Mouse (Mus musculus) brain, embryonic 14.5 days (tissue): ENCODE data around the gene Rps2. TPM values are rescaled to one million over a fixed set of nuclear protein-coding genes. Genes with fewer than 3 reads are reported as not detected.
"Not testable (repeated sequence)": the region's sequence is repeated elsewhere in the genome, so short reads cannot be mapped to it uniquely, and the experiment has no call there.

Experiments used
- DNase-seq: peaks from one replicate; pipeline ENCODE4 v3.0.0-alpha.2; 2011; ENCODE audit warnings: low read depth
- CTCF ChIP-seq: fragments of 200-500 bp; IDR thresholded peaks from 2 replicates; pipeline ENCODE4 v1.5.1; 2012; ENCODE audit warnings: inconsistent platforms, mild to moderate bottlenecking, moderate library complexity, borderline replicate concordance; ENCODE audit not compliant: insufficient read depth, insufficient read length; ENCODE audit errors: extremely low read depth
- POLR2A ChIP-seq: fragments of 200-500 bp; IDR thresholded peaks from 2 replicates; pipeline ENCODE4 v1.6.1; 2012; ENCODE audit warnings: mild to moderate bottlenecking, inconsistent platforms, borderline replicate concordance; ENCODE audit not compliant: poor library complexity, insufficient read depth, insufficient read length, severe bottlenecking; ENCODE audit errors: extremely low read depth
- polyA plus RNA-seq: library from polyadenylated mRNA; depleted of rRNA; stranded (reverse); fragments of >200 nt; gene quantifications from 2 replicates; pipeline ENCODE4 v1.2.3, GENCODE M21; 2012

Rps2 gene
- polyA plus RNA-seq, 1 experiment: 1,770 TPM

- DNase-seq: peak; percentile 59
- TF ChIP-seq CTCF (no peak; the same call in 1 of the 2 replicates), POLR2A (no peak)
These were observed 9.3 kb upstream of the Rps2 start for GRCm38 (mm10) chr17:24708646-24709045.

GRCm38 (mm10) chr17:24715556-24715955 is 2.4 kb upstream of the Rps2 start:
- DNase-seq: no peak
- TF ChIP-seq CTCF (no peak), POLR2A (no peak)

GRCm38 (mm10) chr17:24716166-24716682 is 1.7 kb upstream of the Rps2 start:
- no peak for DNase-seq
- TF ChIP-seq POLR2A (no peak), CTCF (no peak)

GRCm38 (mm10) chr17:24718938-24719337 is 1.0 kb downstream of the Rps2 start:
- 0 out of 2 replicates have a peak, but pooled peaks have one; percentile 1 for TF ChIP-seq CTCF
- not testable (repeated sequence) for DNase-seq

- DNase-seq: peak; percentile 100
- TF ChIP-seq POLR2A (peak; percentile 85; the same call in 1 of the 2 replicates), CTCF (no peak)
These were observed 1.7 kb downstream of the Rps2 start for GRCm38 (mm10) chr17:24719494-24720222.

- DNase-seq: not testable (repeated sequence)
These were observed 2.7 kb downstream of the Rps2 start for GRCm38 (mm10) chr17:24720616-24721015.

GRCm38 (mm10) chr17:24721383-24721955 is 3.6 kb downstream of the Rps2 start:
- not testable (repeated sequence) for DNase-seq

- no peak for TF ChIP-seq CTCF
- TF ChIP-seq POLR2A: no peak
- DNase-seq: no peak
These were observed 4.5 kb downstream of the Rps2 start for GRCm38 (mm10) chr17:24722220-24722924.

GRCm38 (mm10) chr17:24723122-24723880 is 5.4 kb downstream of the Rps2 start:
- TF ChIP-seq POLR2A: no peak
- no peak for TF ChIP-seq CTCF
- no peak for DNase-seq

GRCm38 (mm10) chr17:24723881-24724180 is 5.9 kb downstream of the Rps2 start:
- DNase-seq: no peak
- TF ChIP-seq CTCF (no peak), POLR2A (no peak)

GRCm38 (mm10) chr17:24724184-24724583 is 6.3 kb downstream of the Rps2 start, which contains the start of gene Ndufb10:
Ndufb10 (minus strand) TSS chr17:24724478.
- TF ChIP-seq CTCF: peak; percentile 98
- TF ChIP-seq POLR2A: peak; percentile 57; the same call in 1 of the 2 replicates
- DNase-seq: peak; percentile 97

GRCm38 (mm10) chr17:24725637-24726390 is 7.9 kb downstream of the Rps2 start:
- TF ChIP-seq CTCF (no peak), POLR2A (no peak)
- no peak for DNase-seq
